Mouse (Mus musculus) kidney, postnatal 10 days (tissue): ENCODE data around the gene Atp5f1.
"Not testable (repeated sequence)": the region's sequence is repeated elsewhere in the genome, so short reads cannot be mapped to it uniquely, and the experiment has no call there.

ENCODE experiments used
- DNase-seq: peaks from one replicate; pipeline ENCODE4 v3.0.0; 2021; ENCODE audit warnings: mixed read lengths

The Atp5f1 gene

DNA sequence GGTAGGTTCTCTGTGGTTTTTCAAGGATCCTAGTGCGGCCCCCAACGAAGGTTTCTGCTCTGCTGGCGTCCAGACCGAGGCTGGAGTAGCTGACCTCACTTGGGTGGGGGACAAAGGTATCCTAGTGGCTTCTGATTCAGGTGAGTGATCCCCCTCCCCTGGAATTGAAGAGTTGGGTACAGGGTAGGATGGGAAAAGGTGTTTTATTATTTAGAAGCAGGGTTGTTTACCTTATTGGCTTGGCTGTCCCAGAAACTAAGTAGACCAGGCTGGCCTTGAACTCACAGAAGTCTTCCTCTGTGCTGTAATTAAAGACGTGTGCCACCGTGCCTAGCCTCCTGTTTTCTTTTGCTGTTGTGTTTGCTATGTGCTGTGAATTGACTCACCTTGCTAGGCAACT lies at the start of gene Atp5f1:
Gene Atp5f1 (minus strand): TSS at position 101 of the 400 bp plus-strand sequence.
- DNase-seq, result no peak

- DNase-seq, result not testable (repeated sequence)
Measured at GRCm38 (mm10) chr3:106003360-106003759, 43.5 kb upstream of the Atp5f1 start.

DNA sequence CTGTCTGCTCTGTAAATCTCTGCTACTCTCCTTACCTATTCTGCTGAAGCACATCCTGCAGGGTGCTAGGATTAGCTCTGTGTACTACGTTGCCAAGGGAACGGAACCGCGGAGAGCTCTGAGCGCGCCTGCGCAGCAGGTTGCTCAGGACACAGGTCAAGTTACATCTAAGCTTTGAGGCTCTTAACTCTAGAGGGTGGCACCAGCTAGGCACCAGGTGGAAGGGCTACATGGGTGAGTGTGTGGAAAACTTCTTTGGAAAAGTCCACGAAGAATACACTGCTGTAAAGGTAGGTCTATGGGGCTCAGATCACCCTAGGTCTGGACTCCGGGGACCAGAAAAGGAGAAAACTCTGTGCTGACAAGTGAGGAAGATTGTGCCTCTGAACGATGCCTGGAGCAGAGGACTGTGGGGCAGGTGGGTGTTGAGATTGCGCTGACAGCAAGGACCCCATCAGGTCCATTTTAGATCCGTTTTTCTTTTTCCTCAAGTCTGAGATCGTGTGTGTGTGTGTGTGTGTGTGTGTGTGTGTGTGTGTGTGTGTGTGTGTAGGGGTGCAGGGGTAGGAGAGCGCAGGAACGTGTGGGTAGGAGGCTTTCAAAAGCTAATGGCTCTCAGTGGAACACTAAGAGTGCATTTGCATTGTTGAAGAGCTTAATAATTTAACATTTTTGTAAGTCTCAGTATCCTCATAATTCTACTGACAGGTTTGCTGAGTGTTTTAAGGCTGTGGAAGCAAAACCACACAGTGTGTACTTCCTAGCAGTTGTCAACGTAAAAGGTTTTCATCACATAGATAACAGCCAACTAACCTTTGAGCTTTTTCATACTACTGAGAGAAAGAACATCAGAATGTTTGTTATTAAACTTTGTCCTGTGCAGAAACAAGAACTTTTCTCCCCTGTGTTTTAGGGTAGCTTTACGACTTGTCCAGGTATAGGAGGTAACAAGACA lies 41.8 kb upstream of the Atp5f1 start:
- DNase-seq, result peak; percentile 39

DNA sequence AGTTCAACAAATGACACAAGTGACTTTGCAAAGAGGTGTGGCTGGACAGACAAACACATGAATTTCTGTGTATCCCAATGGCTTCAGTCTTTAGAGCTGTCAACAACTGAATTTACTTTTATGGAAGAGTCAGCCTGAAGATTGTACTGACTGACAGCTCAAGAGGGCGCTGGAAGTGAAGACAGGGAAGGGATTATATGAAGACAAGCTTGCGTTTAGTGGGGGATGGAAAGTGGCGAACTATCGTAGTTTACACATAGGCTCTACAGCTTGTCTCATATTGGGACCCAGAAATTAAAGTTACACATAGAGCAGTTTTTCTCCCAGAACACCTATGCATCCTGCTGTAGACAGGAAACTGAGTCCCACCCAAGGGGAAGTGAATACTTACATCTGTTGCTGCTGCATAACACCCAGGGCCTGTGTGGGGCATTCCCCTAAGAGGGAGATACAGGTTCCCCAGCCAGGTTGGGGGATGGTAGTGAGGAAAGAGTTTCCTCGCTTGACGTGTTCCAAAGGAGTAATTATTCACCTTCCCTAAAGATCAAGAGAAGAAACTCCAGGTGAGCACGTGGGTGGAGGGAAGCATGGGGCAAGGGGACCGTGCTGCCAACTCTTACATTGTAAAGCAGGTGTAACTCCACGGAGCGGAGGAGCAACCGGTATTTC lies 40.9 kb upstream of the Atp5f1 start:
- no peak for DNase-seq

DNA sequence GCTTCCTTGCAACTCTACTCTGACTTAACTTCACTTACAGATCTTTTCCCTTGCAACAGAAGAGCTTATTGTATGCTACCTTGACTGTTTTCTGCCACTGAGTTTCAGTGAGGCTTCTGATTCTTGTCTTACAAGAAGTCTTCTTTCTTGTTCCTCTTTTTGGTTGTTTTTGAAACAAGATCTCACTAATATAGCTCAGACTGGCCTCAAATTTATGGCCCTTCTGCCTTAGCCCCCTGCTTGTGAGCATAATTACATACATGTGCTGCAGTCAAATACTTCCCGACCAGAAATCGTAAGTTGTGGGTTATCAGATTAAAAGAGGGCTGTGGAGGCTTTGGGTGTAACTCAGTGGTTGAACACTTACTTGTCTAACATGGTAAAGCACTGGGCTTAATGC lies 34.8 kb upstream of the Atp5f1 start:
- no peak for DNase-seq

DNA sequence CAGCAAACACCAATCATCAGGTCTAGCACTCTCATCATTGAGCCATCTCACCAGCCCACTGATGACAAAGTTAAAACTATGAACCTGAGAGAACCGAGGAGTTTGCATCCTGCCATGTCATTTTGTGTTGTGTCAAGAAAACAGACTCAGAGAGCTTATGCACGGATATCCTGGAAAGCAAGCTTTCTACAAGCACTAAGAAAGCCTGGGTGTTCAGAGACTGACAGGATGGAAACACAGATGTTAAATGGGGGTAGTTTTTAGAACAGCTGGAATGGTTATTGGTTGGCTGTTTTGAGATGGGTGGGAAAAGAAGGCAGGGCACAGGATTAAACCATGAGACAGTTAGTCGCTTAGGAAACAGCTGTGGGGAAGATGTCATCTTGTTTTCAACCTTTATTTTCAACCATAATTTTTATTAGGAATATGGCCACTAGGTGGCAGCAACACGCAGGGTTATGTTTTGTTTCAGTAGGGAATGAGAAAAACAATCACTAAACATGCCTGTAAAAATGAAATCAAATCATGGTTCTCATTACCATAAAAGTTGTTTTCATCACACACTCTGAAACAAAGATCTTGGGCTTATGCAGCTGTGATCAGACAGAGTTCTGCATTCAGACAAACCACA lies 31.9 kb upstream of the Atp5f1 start:
- DNase-seq, result peak; percentile 63

- DNase-seq, result not testable (repeated sequence)
Measured at GRCm38 (mm10) chr3:105989611-105990010, 29.7 kb upstream of the Atp5f1 start.

DNA sequence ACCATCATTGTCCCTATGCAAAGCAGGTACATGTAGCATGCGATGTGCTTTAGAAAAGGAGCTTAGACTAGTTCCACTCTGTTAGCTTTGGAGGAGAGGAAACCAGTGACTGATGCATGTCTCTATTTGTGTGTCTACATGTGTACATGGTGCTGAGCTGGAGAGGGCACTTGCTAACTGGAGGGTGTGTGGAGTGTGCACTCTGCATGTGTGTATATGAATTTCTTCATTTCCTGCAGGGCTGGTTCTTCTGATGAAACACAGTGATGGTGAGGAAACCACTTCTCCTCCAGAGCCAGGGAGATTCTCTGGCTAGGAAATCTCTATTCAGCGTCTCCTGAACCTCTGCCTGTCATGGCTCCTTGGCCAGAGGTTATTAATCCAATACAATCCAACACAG lies 14.3 kb upstream of the Atp5f1 start:
- DNase-seq, result no peak

- DNase-seq, result no peak
Measured at GRCm38 (mm10) chr3:105973411-105973810, 13.5 kb upstream of the Atp5f1 start, which contains the start of gene Ovgp1. Gene Ovgp1, plus strand, starts transcription at chr3:105973711.

GRCm38 (mm10) chr3:105971831-105972446 lies 12.0 kb upstream of the Atp5f1 start:
- no peak for DNase-seq

DNA sequence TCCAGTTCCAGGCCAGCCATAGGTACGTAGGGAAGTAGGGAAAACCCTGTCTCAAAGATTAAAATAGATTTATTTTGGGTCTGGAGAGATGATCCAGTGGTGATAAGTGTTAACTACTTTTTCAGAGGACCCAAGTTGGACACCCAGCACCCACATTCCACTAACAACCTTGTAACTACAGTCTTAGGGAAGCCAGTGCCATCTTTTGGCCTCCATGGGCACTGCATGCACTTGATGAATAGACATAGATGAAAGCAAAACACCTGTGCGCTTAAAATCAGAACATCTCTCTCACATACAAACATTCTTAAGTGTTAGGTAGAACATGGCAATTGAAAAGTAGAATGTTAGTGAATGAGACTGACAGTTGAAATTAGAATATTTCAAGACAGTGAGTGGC lies 801 bp upstream of the Atp5f1 start:
- DNase-seq, result no peak

DNA sequence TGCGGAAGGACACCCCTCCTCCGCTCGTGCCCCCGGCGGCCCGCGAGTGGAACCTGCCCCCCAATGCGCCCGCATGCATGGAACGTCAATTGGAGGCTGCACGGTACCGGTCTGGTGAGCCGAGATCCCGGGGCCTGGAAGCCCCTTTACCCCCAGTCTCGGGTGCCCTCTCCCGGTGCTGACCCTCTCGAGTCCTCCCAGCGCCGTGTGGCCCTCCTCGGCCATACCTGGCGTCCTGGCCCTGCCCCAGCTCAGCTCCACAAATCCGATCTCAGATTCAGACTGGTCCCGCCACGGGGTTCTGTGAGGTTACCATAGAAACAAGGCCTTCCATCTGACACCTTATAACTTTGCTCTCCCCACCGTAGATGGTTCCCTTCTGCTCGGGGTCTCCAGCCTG lies 314 bp downstream of the Atp5f1 start:
- DNase-seq, result no peak

DNA sequence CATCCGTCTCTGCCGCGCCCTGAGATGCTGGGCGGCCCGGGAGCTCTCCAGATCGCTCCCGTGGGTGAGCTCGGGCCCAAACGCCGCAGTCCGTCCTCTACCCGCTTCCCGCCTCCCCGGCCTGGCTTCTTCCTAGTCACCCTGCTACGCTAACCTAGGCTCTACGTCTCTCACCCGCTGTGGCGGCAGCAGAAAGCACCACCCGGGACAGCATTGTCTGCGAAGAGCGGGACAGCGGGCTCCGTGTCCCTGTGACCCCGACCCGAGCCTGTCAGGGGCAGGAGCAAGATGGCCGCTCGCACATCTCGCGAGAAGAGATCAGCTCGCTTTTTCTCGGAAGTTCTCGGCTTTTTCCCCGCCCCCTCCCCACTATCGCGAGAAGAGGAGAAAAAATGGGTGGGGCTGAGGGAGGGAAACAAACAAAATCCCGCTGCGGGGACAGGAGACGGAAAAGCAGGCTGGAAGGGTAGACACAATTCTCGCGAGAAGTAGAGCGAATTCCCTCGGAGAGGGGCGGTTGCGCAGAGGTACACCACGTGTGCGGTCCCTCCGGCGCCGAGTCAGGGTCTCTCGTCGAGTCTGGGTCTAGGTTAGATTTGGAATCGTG lies 822 bp downstream of the Atp5f1 start, which contains the start of gene Wdr77:
Gene Wdr77 (plus strand): TSS at position 396 of the 607 bp plus-strand sequence.
- peak; percentile 98 for DNase-seq

GRCm38 (mm10) chr3:105958204-105958603 lies 1.7 kb downstream of the Atp5f1 start:
- DNase-seq, result no peak

DNA sequence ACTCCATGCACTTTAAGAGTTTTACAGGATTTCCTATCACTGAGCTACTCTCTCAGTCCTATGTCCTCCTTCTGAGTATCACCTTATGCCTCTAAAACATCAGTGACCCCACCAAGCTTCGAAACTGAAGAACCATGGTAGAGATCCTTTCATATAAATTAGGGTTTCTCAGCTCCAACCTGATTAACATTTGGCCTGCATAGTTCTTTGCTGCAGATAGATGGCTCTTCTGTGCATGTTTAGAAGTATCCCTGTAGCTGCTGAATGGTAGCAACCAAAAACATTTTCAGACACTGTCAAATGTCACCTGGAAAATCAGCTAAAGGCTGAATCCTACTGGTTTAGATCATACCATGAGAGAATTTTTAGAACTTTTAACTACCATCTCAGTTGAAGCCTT lies 2.7 kb downstream of the Atp5f1 start:
- no peak for DNase-seq

DNA sequence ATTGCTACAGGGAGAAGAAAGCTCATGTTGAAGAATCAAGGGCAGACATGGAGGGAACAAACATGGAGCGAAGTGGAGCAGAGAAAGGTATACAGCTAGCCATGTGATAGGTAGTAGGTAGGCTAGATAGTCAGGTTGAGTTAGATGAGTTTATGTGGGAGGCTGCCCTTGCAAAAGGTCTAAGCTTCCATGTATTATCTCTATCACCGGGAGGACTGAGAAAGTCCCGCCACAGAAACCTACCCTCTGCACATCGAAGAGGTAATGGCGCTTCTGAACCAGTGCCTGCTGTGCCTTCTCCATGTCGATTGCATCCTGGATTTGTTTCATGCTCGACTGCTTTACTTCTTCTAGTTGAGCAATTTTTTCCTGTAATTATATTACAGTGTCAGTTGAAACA lies 8.6 kb downstream of the Atp5f1 start:
- no peak for DNase-seq

DNA sequence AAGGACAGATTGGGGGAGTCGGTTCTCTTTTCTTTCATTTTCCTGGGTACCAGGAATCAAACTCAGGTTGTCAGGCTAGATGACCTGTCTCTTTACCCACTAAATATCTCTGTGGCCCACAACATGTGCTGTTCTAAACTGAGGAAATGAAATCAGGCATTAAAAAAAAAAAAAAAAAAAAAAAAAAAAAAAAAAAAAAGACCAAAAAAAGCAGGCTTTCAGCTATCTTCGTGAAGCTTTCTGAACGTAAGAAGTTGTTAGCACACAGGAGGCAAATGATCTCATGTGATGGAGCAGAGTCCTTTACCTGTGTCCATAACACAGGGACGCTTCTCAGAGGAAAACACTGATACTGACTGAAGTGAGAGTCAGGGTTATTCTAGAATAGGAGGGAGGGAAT lies 23.8 kb downstream of the Atp5f1 start:
- DNase-seq, result no peak

- DNase-seq, result peak; percentile 73
Measured at GRCm38 (mm10) chr3:105935033-105935432, 24.9 kb downstream of the Atp5f1 start.

DNA sequence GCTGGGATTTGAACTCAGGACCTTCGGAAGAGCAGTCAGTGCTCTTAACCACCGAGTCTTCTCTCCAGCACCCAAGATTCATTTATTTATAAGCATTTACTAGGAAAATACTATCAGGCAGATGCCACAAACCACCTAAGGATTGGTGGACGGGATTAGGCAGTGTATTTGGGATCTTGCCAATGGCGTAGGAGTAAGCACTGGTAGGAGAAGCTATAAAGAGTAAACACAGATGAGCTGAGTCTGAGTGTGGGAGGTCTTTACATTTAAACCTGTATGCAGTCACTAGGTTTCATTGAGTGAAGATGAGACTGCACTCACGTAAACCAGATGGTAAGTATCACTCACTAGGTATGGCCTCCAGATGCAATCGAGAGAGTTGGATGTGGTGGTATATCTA lies 26.0 kb downstream of the Atp5f1 start:
- no peak for DNase-seq

DNA sequence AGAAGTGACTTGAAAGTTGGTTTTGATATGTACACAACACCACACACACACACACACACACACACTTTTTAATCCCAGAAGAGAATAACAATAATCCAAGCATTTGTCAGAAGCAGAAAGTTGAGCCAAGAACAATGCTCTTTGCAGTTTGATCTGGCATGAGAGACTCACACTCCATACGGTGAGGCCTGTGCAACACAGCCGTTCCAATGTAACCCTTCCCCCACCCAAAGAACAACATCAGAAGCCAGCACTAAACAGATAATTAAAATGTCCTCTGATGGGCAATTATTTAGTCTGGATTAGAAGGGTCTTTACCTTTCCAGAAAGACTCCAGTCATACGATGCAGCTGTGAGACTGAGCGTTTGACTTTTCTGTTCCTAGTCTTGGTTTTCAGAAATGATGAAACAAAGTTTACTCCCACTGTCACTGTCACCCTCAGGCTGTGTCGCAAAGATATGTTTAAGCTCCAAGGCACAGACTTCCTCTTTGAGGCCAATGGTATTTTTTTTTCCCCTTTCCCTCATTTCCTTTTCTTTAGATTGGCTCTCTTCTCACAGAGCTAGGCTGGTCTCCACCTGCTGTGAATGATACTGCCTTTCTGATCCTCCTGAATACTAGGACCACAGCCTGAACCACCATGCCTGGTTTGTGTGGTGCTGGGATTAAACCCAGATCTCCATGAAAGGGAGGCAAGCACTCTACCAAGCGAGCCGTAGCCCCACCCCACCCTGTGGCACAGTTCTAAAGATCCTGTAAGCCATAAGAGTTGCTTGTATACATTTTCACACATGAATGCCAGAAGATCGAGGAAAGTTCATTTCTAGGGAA lies 27.4 kb downstream of the Atp5f1 start, which contains the start of gene I830077J02Rik:
Gene I830077J02Rik (minus strand): TSS at position 425 of the 832 bp plus-strand sequence.
- no peak for DNase-seq

DNA sequence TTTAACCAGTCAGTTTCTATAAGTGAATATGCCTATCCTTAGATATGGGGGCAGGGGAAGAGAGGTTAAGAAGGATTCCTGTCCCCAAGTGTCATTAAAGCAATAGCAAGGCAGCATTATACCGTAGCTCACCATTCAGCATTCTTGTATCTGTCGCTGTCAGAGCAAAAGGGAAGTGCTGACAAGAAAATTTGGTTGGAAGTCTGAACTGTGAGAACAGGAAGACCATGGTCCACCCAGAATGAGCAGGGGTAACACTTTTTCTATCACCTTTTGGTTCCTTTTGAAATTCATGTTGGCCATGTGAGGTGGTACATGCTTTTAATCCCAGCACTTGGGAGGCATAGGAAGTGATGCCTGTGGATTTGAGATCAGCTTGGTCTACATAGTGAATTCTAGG lies 28.8 kb downstream of the Atp5f1 start:
- DNase-seq, result no peak
